Mouse (Mus musculus): Measurements from ENCODE around the gene Ino80b. TPM values are rescaled to one million over a fixed set of nuclear protein-coding genes. Genes with fewer than 3 reads are reported as not detected.

Ino80b gene
- total RNA-seq, 4 experiments from 2014 or later: 24.9 to 32.3 (median 28.0) TPM

DNA sequence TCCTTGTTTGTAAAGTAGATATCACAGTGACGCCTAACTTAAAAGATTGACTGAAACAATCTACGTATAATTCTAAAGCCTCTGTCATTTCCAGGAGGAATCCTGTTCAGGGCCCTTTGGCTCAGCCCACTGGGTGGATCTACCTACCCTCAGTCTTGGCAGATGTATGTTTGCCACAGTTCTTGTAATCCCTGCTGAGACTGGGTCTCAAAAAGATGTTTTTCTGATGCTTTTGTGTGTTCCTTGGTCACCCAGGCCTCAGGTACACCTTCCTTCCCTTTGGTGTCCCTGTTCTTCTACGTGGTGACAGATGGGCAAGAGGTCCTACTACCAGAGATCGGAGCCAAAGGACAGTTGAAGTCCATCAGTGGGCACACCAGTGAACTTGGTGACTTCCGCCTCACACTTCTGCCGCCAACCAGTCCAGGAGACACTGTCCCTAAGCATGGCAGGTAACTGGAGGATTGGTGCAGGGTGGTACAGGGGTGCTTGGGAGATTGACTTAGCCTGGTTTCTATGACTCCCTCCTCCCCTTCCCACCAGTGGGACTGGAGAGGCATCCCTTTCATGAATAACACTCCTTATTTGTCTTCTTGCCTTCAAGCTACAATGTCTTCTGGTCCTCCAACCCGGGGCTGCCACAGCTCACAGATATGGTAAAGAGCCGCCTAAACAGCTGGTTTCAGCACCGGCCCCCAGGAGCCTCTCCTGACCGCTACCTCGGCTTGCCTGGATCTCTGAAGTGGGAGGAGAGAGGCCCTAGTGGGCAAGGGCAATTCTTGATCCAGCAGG, 8.7 kb downstream of the Ino80b start:
- DNase-seq: no peak

DNA sequence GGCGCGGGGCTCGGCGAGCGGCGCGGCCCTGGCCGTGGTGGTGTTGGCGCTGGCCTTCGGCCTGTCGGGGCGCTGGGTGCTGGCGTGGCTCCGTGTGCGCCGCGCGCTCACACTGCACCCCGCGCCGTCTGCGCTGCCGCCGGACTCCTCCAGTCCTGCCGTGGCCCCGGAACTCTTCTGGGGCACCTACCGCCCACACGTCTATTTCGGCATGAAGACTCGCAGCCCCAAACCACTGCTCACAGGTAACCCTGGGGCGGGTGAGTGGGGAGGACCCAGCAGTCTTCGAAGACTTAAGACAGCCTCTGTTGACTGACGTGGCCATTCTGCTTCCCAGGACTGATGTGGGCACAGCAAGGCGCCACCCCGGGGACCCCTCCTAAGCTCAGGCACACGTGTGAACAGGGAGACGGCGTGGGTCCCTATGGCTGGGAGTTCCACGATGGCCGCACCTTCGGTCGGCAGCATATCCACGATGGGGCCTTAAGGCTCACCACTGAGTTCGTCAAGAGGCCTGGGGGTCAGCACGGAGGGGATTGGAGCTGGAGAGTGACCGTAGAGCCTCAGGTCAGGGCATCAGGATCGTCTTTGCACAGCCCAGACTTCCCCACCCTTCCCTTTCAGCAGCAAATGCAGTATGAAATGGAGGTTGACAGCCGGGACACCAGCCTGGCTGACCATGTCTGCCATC, 9.4 kb downstream of the Ino80b start:
- DNase-seq: no peak

DNA sequence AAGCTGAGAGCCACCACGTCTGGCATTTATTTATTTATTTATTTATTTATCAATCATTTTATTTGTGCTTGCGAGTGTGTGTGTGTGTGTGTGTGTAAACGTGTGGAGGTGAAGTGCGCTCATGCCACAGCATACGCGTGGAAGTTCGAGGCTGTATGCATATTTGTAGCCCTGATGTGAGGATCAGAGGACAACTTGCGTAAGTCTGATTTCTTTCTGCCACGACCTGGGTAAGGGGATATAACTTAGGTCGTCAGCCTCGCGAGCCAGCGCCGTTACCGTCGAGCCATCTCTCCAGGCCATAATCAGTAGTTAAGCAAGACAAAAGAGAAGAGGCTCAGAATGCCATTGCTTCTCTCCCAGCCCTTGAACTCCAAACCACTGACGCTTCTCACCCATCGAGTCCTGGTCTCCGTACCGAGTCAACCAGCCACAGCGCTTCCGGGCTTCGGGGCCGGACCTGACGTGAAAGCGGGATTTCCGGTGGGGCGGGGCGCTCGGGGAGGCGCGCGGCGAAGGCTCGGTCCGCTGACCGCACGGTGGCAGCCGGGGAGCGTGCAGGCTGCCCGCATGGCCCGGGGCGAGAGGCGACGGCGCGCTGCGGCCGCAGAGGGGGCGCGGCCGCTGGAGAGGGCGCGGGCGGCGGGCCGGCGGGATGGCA, 10.1 kb downstream of the Ino80b start, which contains the start of gene Mogs:
Gene Mogs (plus strand): TSS at position 486 of the 661 bp plus-strand sequence.
- DNase-seq: peak; percentile 91

DNA sequence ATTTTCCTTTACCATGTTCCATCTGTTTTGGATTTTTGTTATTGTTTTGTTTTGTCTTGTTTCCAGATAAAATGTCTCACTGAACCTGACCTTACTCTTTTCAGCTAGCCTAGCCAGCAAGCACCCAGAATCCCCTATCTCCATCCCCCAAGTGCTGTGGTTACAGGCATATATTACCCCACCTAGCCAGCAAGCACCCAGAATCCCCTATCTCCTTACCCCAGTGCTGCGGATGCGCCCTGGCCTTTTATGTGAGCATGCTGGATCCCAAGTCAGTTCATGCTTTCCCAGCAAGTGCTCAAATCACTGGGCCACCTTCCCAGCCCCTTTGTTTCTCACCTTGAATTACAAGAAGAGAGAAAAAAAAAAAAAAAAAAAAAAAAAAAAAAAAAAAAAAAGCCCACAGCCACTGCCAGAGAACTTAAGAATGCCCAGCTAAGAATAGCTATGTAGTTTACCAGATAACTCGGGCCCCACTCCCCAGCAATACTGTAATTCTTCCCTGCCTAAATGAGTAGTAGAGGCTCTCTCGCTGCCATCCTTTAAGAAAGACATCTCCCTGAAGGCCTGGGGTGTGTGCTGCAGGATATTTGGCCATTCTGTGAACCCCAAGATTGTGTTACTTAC, 13.6 kb downstream of the Ino80b start:
- DNase-seq: no peak

DNA sequence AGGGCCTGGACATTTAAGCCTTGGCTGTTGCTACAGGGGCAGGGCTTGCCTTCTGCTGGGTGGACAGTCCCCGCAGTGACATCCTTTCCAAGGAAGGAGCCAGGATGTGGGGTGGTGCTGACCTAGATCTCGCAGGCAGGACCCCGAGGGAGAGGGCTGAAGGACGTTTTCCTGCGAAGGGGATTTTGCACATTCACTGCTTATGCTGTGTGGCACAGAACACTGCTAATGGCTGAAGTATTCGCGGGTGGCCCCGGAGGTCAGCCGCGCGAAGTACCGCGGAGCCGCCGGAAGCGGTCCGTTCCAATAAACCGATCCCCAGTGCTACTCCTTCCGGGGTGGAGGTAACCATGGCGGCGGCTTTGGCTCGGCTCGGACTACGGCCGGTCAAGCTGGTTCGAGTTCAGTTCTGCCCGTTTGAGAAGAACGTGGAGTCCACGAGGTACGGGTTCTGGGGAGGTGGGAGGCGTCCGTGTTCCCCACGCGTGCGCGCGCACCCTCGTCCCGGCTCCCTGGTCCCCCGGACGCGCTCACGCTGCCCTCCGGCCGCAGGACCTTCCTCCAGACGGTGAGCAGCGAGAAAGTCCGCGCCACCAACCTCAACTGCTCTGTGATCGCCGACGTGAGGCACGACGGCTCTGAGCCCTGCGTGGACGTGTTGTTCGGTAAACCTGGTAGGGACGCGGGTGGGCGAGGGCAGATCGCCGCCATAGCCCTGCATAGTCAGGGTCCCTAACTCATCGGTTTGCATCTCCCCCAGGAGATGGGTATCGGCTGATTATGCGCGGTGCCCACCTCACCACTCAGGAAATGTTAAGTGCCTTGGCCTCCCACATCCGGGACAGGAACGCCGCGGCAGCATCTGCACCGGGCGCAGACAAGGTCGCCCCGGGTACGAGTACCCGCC, 16.2 kb downstream of the Ino80b start, which contains the start of gene Mrpl53:
Gene Mrpl53 (plus strand): TSS at position 279 of the 907 bp plus-strand sequence.
- peak; percentile 74 for DNase-seq

DNA sequence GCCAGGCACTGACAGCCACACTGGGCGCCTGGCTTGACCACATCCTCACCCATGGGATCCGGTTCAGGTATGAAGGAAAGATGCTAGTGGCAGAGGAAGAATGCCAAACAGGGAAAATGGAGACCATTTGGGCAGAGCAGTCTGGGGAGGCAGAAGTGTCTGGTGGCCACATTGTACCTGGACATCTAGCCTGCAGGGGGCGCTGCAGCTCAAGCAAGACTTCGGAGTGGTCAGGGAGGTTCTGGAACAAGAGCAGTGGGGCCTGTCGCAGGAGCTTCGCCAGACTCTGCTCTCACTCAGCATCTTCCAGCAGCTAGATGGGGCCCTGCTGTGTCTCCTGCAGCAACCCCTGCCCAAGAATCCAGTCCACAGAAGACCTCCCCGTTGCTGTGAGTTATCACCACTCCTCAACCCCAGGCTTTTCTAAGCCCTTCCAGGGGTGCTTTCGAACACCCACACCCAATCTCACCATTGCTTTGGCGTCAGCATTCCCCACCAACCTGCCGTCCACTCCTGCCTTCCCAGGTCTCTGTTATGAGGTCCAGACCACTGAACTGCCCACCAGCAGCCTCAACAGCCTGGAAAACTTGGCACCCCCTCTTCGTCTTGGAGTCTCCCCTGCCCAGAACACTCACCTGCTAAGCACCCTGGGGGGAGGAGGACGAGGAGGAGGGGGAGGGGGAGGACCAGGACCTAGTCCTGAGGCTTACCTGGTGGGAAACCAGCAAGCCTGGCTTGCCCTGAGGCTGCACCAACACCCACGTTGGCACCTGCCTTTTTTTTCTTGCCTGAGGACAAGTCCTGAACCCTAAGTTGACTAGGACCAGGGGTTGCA, 17.4 kb downstream of the Ino80b start:
- DNase-seq: peak; percentile 75

DNA sequence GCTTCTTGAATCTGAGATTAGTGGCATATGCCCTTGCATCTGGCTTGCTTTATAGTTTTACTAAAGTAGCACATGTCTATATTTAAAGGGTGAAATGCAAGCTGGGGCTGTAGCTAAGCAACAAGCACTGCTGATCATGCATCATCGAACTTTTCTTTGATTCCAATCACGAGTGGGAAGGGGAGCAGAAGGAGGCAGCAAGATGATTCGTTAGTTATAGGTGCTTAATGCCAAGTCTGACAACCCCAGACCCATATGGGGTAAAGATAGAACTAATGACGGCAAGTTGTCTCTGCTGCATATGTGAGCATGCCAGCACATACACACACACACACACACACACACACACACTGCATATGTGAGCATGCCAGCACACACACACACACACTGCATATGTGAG, 21.1 kb downstream of the Ino80b start:
- DNase-seq: no peak

DNA sequence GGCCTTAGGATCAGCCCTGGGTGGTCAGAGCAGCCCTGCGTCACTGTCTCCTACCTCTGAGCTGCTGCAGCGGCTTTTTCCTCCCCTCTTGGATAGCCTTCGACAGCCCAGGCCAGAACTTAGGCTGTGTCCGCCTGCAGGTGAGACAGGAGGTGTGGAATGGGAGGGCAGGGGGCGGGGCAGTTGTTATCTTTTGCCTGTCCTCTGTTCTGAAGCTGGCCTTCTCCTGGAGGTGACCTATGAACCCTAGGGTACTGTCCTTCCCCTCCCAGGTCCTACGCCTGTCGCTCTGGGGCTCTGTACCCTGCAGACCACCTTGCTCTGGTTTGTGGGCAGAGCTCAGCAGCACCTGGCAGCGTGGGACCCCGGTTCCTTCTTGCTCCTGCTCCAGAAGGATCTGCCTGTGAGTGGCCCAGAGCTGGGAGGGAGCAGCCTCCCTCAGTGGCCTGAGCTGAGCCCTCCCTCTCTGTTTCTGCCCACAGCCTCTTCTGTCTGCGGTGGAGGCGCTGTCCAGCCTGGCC, 22.0 kb downstream of the Ino80b start:
- DNase-seq: no peak

DNA sequence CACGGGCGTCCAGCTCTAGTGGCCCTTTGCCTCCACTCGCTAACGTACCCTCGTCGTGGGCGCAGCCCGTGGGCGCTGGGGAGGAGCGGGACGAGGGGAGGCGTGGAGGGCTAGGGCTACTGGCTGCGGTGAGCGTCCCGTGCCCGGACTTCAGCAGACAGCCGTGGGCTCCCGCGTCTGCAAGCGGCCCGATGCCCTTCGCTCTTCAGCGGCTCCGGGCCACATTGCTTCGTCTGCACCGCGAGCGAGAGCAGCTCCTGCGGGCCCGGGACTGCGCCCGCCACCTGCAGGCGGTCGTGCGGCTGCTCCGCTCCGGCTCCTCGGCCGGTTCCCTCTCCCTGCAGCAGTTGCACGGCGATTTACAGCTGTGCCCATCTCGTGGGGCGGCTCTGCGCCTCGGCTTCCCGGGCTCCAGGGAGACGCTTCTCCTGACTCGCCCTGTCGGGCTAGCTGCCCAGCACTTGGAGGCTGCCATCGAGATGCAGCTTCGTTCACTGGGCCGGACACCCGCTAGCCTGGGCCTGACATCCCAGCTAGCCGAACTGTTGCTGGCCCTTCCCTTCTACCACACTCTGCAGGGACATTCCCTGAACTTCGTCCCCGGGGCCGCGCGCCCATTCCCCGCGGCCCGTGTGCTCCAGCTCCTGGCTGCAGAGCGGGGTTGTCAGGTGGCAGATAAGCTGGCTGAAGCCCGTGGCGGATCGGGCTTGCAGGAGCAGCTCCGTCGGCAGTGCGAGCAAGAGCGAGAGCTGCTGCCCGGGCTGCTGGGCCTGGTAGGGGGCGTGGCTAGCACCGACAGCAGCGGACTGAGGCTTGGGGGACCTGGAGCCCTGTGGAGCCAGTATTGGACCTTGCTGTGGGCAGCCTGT, 23.3 kb downstream of the Ino80b start:
- DNase-seq: no peak

DNA sequence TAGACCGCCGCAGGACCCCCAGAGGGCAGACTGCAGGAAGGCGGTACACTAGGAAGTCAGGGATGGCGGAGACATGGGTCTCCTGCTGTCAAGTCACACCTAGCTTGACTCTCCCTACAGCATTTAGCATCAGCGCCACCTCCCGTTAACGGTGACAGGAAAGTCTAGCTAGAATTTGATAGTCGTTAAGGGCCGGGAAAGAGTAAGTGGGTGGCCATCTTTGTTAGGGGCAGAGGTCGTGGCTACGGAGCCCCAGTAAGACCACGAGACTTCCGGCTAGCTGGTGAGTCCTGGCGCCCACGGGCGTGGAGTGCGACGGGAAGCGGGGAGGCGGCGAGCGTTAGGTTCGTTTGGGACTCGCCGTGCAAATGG, 23.9 kb downstream of the Ino80b start, which contains the start of the genes Ccdc142 and Gm42688:
Gene Ccdc142 (plus strand): TSS at position 286 of the 372 bp plus-strand sequence.
Gene Gm42688 (plus strand): TSS at position 302 of the 372 bp plus-strand sequence.
- DNase-seq: peak; percentile 92

DNA sequence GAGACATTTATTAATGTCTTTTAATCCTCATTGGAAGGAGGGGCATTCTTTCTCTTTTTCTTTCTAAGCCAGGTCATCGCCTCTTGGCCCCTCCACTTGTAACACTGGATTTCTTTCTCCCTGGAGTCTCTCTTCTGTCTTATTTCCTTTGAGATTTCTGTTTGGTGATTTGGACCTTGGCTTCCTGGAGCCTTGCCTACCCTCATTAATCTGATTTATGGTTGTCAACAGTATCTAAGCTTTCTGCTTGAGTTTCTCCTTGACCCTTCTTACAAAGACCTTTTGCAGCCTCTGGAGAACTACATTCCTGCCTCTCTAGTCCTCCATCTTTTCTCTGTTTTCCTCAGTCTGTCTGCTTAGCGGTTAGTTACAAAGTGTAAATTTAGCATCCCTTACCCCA, 26.8 kb downstream of the Ino80b start:
- DNase-seq: peak; percentile 72

DNA sequence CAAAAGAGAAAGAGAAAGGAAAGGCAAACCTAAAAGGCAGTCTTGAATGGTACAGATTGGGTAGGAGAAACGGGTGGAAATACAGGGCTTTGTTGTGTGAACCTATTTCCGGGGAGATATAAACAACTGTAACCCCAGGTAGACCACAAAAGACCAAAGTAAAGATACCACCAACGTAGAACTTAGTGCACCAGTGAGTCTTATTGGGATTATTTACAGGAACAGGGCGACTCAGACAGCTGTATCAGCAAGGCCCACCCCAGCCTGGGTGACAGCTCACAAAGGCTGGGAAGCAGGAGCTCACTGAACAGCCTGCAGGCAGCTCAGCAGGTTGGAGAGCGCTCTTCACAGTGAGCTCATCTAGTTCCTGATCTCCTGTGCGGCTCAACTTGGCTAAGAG, 29.3 kb downstream of the Ino80b start:
- no peak for DNase-seq

DNA sequence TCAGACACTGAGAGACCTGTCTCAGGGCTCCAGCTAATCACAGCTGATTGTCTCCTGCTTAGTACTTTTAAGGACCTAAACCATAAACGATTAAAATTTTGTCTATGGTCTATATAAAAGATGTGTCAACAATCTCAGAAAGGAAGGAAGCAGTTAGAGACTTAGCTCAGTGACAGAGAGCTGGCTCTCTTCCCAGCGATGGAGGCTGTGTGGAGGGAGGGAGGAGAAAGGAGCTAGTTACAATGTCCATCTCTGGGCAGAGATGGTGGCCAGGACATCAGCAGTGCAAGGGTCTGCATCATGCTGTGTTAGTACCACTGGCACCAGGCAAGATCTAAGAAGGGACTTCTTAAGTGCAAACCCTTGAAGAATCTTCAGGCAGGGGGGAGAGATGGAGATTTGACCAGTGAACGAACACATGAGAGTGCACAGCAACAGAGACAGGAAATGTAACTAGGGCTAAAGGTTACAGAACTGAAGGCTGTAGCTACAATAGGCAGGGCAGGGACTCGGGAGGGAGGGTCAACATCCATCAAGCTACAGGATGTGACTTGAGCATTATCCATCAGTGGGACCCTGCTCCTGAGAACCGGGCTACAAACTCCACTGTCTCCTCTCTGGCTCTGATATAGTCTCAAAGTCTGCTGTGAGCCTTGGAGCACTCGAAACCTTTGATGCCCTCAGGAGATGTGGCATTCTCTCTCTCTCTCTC, 32.7 kb downstream of the Ino80b start:
- DNase-seq: no peak

DNA sequence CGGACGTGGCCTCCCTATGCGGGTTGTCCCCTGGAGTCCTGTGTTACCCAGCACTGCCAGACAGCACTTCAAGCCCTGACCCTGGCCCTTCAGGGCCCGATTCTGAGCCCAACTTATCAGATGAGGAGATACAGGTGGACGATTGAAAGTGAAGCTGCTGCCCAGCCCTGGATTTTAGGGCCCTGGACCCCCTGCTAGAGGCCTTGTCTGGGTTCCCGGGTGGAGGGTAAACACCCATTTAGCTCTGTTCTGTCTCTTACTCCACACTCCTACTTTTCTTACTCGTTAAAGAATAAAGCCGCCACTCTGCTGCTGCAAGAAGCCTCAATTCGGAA, 37.3 kb downstream of the Ino80b start:
- DNase-seq: no peak

DNA sequence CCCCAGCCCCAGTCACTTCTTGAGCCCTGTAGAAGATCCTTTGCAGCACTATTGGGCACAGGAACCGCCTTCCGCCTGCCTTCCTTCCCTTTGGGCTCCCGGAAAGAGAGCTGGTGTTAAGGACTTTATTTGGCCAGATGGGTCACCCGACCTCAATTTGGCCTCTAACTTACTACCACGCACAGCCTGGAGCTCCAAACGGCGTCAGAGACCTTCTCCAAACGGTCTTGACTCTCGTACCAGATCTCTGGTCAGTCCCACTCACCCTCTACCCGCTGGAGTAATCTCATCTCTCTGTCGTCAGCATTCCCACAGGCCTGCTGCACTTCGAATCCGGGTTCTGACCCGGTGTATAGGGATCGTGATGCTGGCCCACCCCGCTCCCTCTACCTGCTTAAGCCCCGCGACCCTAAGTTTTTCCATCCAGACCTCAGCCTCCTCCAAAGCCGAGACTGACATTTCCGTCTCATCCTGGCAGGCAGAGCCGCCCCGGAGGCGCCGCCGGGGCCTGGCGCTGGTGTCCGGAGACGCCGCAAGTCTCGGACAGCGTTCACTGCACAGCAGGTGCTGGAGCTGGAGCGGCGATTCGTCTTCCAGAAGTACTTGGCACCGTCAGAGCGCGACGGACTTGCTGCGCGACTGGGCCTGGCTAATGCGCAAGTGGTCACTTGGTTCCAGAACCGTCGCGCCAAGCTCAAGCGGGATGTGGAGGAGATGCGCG, 37.9 kb downstream of the Ino80b start:
- no peak for DNase-seq

DNA sequence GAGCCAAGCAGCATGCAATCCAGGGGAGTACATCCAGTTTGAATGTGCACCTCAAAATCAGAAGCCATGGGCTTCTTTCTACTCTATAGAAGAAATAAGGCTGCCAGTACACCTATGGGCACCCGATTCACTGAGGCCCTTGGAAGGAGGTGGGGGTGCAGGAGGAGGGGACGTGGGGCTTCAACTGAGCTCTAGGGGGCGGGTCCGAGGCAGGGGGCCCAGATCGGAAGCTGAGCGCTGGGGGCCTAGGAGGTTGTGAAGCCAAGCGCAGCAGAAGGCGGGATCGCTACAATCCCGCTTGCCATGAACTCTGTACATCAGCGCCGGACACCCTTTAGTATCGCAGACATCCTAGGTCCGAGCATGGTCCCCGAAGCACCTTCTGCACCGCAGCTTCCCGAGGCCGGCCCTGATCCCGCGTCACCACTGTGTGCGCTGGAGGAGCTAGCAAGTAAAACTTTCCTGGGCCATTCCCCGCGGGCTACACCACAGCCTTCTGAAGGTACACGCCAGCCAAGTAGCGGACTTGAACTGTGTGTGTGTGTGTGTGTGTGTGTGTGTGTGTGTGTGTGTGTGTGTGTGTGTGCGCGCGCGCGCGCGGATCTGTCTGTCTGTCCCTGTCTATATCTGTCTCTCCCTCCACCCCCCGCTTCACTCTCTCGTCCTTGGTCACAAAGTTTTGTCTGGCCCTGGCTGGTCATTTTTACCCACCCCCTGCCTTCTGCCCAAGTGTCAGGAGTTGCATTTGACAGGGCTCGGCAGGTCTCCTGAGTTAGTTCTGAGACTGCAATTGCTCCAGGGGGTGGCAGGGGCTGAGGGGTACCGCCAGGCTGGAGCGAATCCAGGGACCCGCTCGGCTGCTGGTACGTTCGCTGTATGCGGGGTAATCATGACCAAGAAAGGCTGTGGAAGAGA, 38.9 kb downstream of the Ino80b start, which contains the start of gene Lbx2:
Gene Lbx2 (plus strand): TSS at position 247 of the 915 bp plus-strand sequence.
- DNase-seq: no peak

DNA sequence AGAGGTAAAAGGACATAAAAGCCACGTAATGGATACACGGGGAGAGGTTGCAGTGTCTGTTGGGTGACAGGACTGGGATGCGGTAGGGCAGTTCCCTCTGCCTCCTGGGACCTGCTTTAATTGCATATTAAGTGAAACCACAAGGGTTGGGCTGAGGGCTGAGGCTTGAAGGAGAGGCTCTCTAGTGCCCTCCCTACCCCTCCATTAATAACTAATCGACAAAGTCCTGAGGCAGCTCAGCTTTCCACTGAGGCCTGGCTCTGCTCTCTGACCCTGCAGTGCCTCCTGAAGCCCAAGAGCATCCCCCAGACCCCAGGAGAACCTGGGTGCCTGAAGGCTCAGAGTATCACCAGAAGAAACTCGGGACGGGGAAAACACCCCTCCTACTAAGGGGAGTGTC, 40.8 kb downstream of the Ino80b start:
- DNase-seq: no peak
